Mouse (Mus musculus): ENCODE measurements around the gene Oaz1. TPM values are rescaled to one million over a fixed set of nuclear protein-coding genes. Genes with fewer than 3 reads are reported as not detected.
"Not testable (repeated sequence)": the region's sequence is repeated elsewhere in the genome, so short reads cannot be mapped to it uniquely, and the experiment has no call there.

Gene Oaz1
- polyA plus RNA-seq, 1 experiment from 2014 or later = 1,393 TPM

- H3K27me3 ChIP-seq (replicated peaks); ATAC-seq; H3K4me1 ChIP-seq (replicated peaks); H3K36me3 ChIP-seq; H3K4me3 ChIP-seq (replicated peaks); H3K4me2 ChIP-seq (replicated peaks); H3K9me3 ChIP-seq; H3K27ac ChIP-seq; H3K9ac ChIP-seq: not testable (repeated sequence)
- WGBS = 84% methylated on average over 7 of the region's 7 CpGs
These were observed 8.5 kb upstream of the Oaz1 start for GRCm38 (mm10) chr10:80817955-80818354.

- Histone ChIP-seq H3K9ac (no peak overlapping the region), H3K36me3 (no peaks in the 10 kb centered on the region), H3K27me3 (replicated peaks) (no peaks in the 10 kb centered on the region), H3K4me3 (replicated peaks) (no peak overlapping the region), H3K9me3 (no peaks in the 10 kb centered on the region), H3K4me2 (replicated peaks) (no peak overlapping the region), H3K27ac (no peak overlapping the region), H3K4me1 (replicated peaks) (0 out of 2 replicates have a peak, but pooled peaks cover 3% of the 10 kb centered on the region)
- peak; percentile 77 for ATAC-seq
- 51% methylated on average over 6 of the region's 6 CpGs for WGBS
These were observed 7.7 kb upstream of the Oaz1 start for GRCm38 (mm10) chr10:80818599-80819281.

GRCm38 (mm10) chr10:80819406-80819805, 7.0 kb upstream of the Oaz1 start:
- H3K4me1 ChIP-seq (replicated peaks) = 0 out of 2 replicates have a peak, but pooled peaks cover 3% of the 10 kb centered on the region
- H3K4me3 ChIP-seq (replicated peaks) = no peak overlapping the region
- no peak overlapping the region for H3K4me2 ChIP-seq (replicated peaks)
- no peak for ATAC-seq
- no peaks in the 10 kb centered on the region for H3K9me3 ChIP-seq
- no peak overlapping the region for H3K9ac ChIP-seq
- H3K36me3 ChIP-seq = no peaks in the 10 kb centered on the region
- H3K27me3 ChIP-seq (replicated peaks) = no peaks in the 10 kb centered on the region
- H3K27ac ChIP-seq = no peak overlapping the region
- WGBS = 36% methylated on average over 3 of the region's 3 CpGs

GRCm38 (mm10) chr10:80821991-80822390, 4.5 kb upstream of the Oaz1 start:
- no peaks in the 10 kb centered on the region for H3K36me3 ChIP-seq
- 41% methylated on average over 2 of the region's 2 CpGs for WGBS
- ATAC-seq = no peak
- no peaks in the 10 kb centered on the region for H3K27me3 ChIP-seq (replicated peaks)
- no peak overlapping the region for H3K9ac ChIP-seq
- H3K4me3 ChIP-seq (replicated peaks) = no peak overlapping the region
- no peaks in the 10 kb centered on the region for H3K9me3 ChIP-seq
- no peak overlapping the region for H3K27ac ChIP-seq
- H3K4me2 ChIP-seq (replicated peaks) = no peak overlapping the region
- 0 out of 2 replicates have a peak, but pooled peaks cover 3% of the 10 kb centered on the region for H3K4me1 ChIP-seq (replicated peaks)

- ATAC-seq = no peak
- H3K4me3 ChIP-seq (replicated peaks) = no peak overlapping the region
- H3K36me3 ChIP-seq = no peaks in the 10 kb centered on the region
- H3K27me3 ChIP-seq (replicated peaks) = no peaks in the 10 kb centered on the region
- H3K9ac ChIP-seq = no peak overlapping the region
- 87% methylated on average over 5 of the region's 5 CpGs for WGBS
- H3K9me3 ChIP-seq = no peaks in the 10 kb centered on the region
- no peak overlapping the region for H3K4me2 ChIP-seq (replicated peaks)
- H3K4me1 ChIP-seq (replicated peaks) = peaks cover 6% of the 10 kb centered on the region
- H3K27ac ChIP-seq = no peak overlapping the region
These were observed 3.9 kb upstream of the Oaz1 start for GRCm38 (mm10) chr10:80822528-80822927.

- Histone ChIP-seq H3K9me3 (no peaks in the 10 kb centered on the region), H3K4me3 (replicated peaks) (no peak overlapping the region), H3K4me1 (replicated peaks) (peaks cover 14% of the 10 kb centered on the region), H3K27me3 (replicated peaks) (no peaks in the 10 kb centered on the region), H3K9ac (no peak overlapping the region), H3K4me2 (replicated peaks) (no peak overlapping the region), H3K27ac (no peak overlapping the region), H3K36me3 (no peaks in the 10 kb centered on the region)
- WGBS = 90% methylated on average over 1 of the region's 1 CpGs
- ATAC-seq = no peak
These were observed 3.1 kb upstream of the Oaz1 start for GRCm38 (mm10) chr10:80823316-80823715.

GRCm38 (mm10) chr10:80823847-80824643, 2.4 kb upstream of the Oaz1 start:
- Histone ChIP-seq H3K27me3 (replicated peaks) (no peaks in the 10 kb centered on the region), H3K4me3 (replicated peaks) (no peak overlapping the region), H3K27ac (no peak overlapping the region), H3K4me1 (replicated peaks) (peaks cover 17% of the 10 kb centered on the region), H3K4me2 (replicated peaks) (no peak overlapping the region), H3K9me3 (no peaks in the 10 kb centered on the region), H3K36me3 (no peaks in the 10 kb centered on the region), H3K9ac (no peak overlapping the region)
- no peak for ATAC-seq
- WGBS = 66% methylated on average over 8 of the region's 8 CpGs

GRCm38 (mm10) chr10:80824827-80825226, 1.6 kb upstream of the Oaz1 start:
- peaks cover 22% of the 10 kb centered on the region for H3K4me1 ChIP-seq (replicated peaks)
- H3K9ac ChIP-seq = no peak overlapping the region
- no peaks in the 10 kb centered on the region for H3K27me3 ChIP-seq (replicated peaks)
- no peak overlapping the region for H3K27ac ChIP-seq
- no peak overlapping the region for H3K4me3 ChIP-seq (replicated peaks)
- H3K9me3 ChIP-seq = no peaks in the 10 kb centered on the region
- ATAC-seq = no peak
- WGBS = 70% methylated on average over 2 of the region's 2 CpGs
- H3K4me2 ChIP-seq (replicated peaks) = no peak overlapping the region
- peaks cover 8% of the 10 kb centered on the region for H3K36me3 ChIP-seq

- Histone ChIP-seq H3K4me1 (replicated peaks) (peaks cover 35% of the 10 kb centered on the region), H3K36me3 (peaks cover 10% of the 10 kb centered on the region), H3K9me3 (no peaks in the 10 kb centered on the region), H3K27ac (peak overlapping the region; percentile 81), H3K9ac (peak overlapping the region; percentile 78), H3K4me2 (replicated peaks) (peak overlapping the region; percentile 87), H3K27me3 (replicated peaks) (no peaks in the 10 kb centered on the region), H3K4me3 (replicated peaks) (peak overlapping the region; percentile 62)
- ATAC-seq = no peak
- WGBS = 6% methylated on average over 29 of the region's 29 CpGs
These were observed 810 bp downstream of the Oaz1 start for GRCm38 (mm10) chr10:80827063-80827869.

GRCm38 (mm10) chr10:80827870-80828420, 1.5 kb downstream of the Oaz1 start:
- H3K27ac ChIP-seq = no peak overlapping the region
- peaks cover 10% of the 10 kb centered on the region for H3K36me3 ChIP-seq
- no peaks in the 10 kb centered on the region for H3K27me3 ChIP-seq (replicated peaks)
- WGBS = 68% methylated on average over 10 of the region's 10 CpGs
- H3K9me3 ChIP-seq = no peaks in the 10 kb centered on the region
- peaks cover 35% of the 10 kb centered on the region for H3K4me1 ChIP-seq (replicated peaks)
- H3K4me2 ChIP-seq (replicated peaks) = peak overlapping the region; percentile 87
- H3K4me3 ChIP-seq (replicated peaks) = peak overlapping the region; percentile 62
- H3K9ac ChIP-seq = peak overlapping the region; percentile 78
- no peak for ATAC-seq

GRCm38 (mm10) chr10:80828587-80828986, 2.1 kb downstream of the Oaz1 start:
- Histone ChIP-seq H3K4me1 (replicated peaks) (peaks cover 35% of the 10 kb centered on the region), H3K4me2 (replicated peaks) (peak overlapping the region; percentile 87; the same call in 1 of the 2 replicates)
- H3K9me3 ChIP-seq; H3K4me3 ChIP-seq (replicated peaks); H3K27me3 ChIP-seq (replicated peaks); H3K27ac ChIP-seq; H3K9ac ChIP-seq; ATAC-seq; H3K36me3 ChIP-seq: not testable (repeated sequence)
- WGBS = 89% methylated on average over 9 of the region's 9 CpGs
